Mouse (Mus musculus) heart, adult 2 months (tissue): ENCODE measurements around the gene Sema4g. TPM values are rescaled to one million over a fixed set of nuclear protein-coding genes. Genes with fewer than 3 reads are reported as not detected.
A peak's percentile ranks its signal among the peaks of the same experiment; 100 is the strongest.

Experiments used
- DNase-seq, 2 experiments: peaks; one replicate each; pipeline ENCODE4 v3.0.0; 2021
- H3K27ac ChIP-seq: fragments of 200-600 bp; 2 replicates; pipeline ENCODE4 v1.8.1; 2022
- H3K27me3 ChIP-seq: fragments of 200-500 bp; 2 replicates; pipeline ENCODE4 v1.6.1; 2012; ENCODE audit warnings: mild to moderate bottlenecking, low read length, inconsistent platforms, mixed read lengths; ENCODE audit not compliant: control insufficient read depth, insufficient read depth
- H3K36me3 ChIP-seq: fragments of 200-500 bp; 2 replicates; pipeline ENCODE4 v1.6.1; 2012; ENCODE audit warnings: low read length, inconsistent platforms; ENCODE audit not compliant: control insufficient read depth, insufficient read depth
- H3K4me1 ChIP-seq: fragments of 200-500 bp; 2 replicates; pipeline ENCODE4 v1.6.1; 2011; ENCODE audit warnings: low read length; ENCODE audit not compliant: control insufficient read depth, insufficient read depth
- H3K4me3 ChIP-seq: fragments of 200-600 bp; 2 replicates; pipeline ENCODE4 v1.8.1; 2022
- H3K79me2 ChIP-seq: fragments of 200-500 bp; replicated peaks from 2 replicates; pipeline ENCODE4 v1.6.1; 2012; ENCODE audit warnings: mild to moderate bottlenecking, inconsistent platforms, low read length, moderate library complexity, mixed read lengths; ENCODE audit not compliant: control insufficient read depth, insufficient read depth
- H3K9ac ChIP-seq: fragments of 200-500 bp; 2 replicates; pipeline ENCODE4 v1.6.1; 2012; ENCODE audit warnings: low read depth, mild to moderate bottlenecking, control low read depth, inconsistent platforms, low read length, mixed read lengths
- CTCF ChIP-seq: fragments of 200-600 bp; IDR thresholded peaks from 2 replicates; pipeline ENCODE4 v1.8.1; 2022; ENCODE audit warnings: antibody characterized with exemption, mild to moderate bottlenecking, moderate library complexity
- EP300 ChIP-seq: fragments of 200-500 bp; IDR thresholded peaks from 2 replicates; pipeline ENCODE4 v1.6.1; 2011; ENCODE audit warnings: low read depth, low read length, control low read depth; ENCODE audit not compliant: insufficient read depth
- POLR2A ChIP-seq: fragments of 200-500 bp; IDR thresholded peaks from 2 replicates; pipeline ENCODE4 v1.6.1; 2011; ENCODE audit warnings: mild to moderate bottlenecking, low read depth, low read length, control low read depth; ENCODE audit not compliant: insufficient read depth
- WGBS: fragments of 180-500 bp; shearing (Covaris S2); methylation state at CpG from one replicate; pipeline ENCODE4 v1.1.7; 2018; 5-methylcytosine and 5-hydroxymethylcytosine counted together
- intact Hi-C: fragments of 180-260 bp; cut with DNase I; formaldehyde crosslinking; loops from one replicate; pipeline ENCODE4 v1.15.1; 2025
- polyA plus RNA-seq: library from polyadenylated mRNA; depleted of rRNA; stranded (reverse); fragments of >200 nt; gene quantifications from 2 replicates; pipeline ENCODE4 v1.2.3, GENCODE M21; 2012
- total RNA-seq, 2 experiments: library from RNA; stranded (reverse); gene quantifications; 2 replicates each; pipeline ENCODE4 v1.2.3; 2021

Gene Sema4g
- total and polyA plus RNA-seq, 3 experiments: 0.32 to 0.94 (median 0.37) TPM

GRCm38 (mm10) chr19:45007021-45007420, 18.1 kb downstream of the Sema4g start:
- DNase-seq: peak in 1 of 2 experiments; percentile 11
- Histone ChIP-seq H3K4me1 (peaks cover 3% of the 10 kb centered on the region), H3K9ac (peak overlapping the region; percentile 52), H3K36me3 (peaks cover 4% of the 10 kb centered on the region; the same call in 1 of the 2 replicates), H3K4me3 (peak overlapping the region; percentile 98), H3K79me2 (no peaks in the 10 kb centered on the region), H3K27ac (peak overlapping the region; percentile 76), H3K27me3 (no peaks in the 10 kb centered on the region)
- intact Hi-C loops: no loop called here
- TF ChIP-seq EP300 (no peak), CTCF (no peak), POLR2A (no peak)
- 20% methylated on average over 17 of the region's 17 CpGs for WGBS

GRCm38 (mm10) chr19:45007425-45008191, 18.7 kb downstream of the Sema4g start:
- Histone ChIP-seq H3K4me1 (peaks cover 3% of the 10 kb centered on the region), H3K27ac (no peak overlapping the region), H3K79me2 (no peaks in the 10 kb centered on the region), H3K36me3 (peaks cover 4% of the 10 kb centered on the region; the same call in 1 of the 2 replicates), H3K4me3 (no peak overlapping the region), H3K27me3 (no peaks in the 10 kb centered on the region), H3K9ac (no peak overlapping the region)
- intact Hi-C loops: no loop called here
- TF ChIP-seq CTCF: no peak
- no peak for TF ChIP-seq EP300
- no peak for TF ChIP-seq POLR2A
- DNase-seq: peak in 1 of 2 experiments; percentile 19
- 63% methylated on average over 20 of the region's 20 CpGs for WGBS

GRCm38 (mm10) chr19:45010646-45011045, 21.7 kb downstream of the Sema4g start:
- no peak for DNase-seq
- no peak overlapping the region for H3K4me3 ChIP-seq
- no peaks in the 10 kb centered on the region for H3K27me3 ChIP-seq
- H3K9ac ChIP-seq: no peak overlapping the region
- H3K27ac ChIP-seq: no peak overlapping the region
- H3K4me1 ChIP-seq: peaks cover 6% of the 10 kb centered on the region
- 77% methylated on average over 4 of the region's 4 CpGs for WGBS
- H3K79me2 ChIP-seq: no peaks in the 10 kb centered on the region
- TF ChIP-seq CTCF (no peak), POLR2A (no peak), EP300 (no peak)
- no peaks in the 10 kb centered on the region for H3K36me3 ChIP-seq
- intact Hi-C loops: no loop called here

GRCm38 (mm10) chr19:45012219-45012618, 23.3 kb downstream of the Sema4g start:
- intact Hi-C loops: no loop called here
- Histone ChIP-seq H3K79me2 (no peaks in the 10 kb centered on the region), H3K27ac (no peak overlapping the region), H3K36me3 (no peaks in the 10 kb centered on the region), H3K27me3 (no peaks in the 10 kb centered on the region), H3K4me1 (peaks cover 8% of the 10 kb centered on the region), H3K9ac (no peak overlapping the region), H3K4me3 (no peak overlapping the region)
- 85% methylated on average over 8 of the region's 8 CpGs for WGBS
- TF ChIP-seq EP300: no peak
- no peak for TF ChIP-seq CTCF
- no peak for DNase-seq

- H3K27ac ChIP-seq: no peak overlapping the region
- intact Hi-C loops: loop anchor here (1.0 kb wide), 1 partner anchor 19 kb away; no protein-coding TSS in a partner anchor
- DNase-seq: peak in 1 of 2 experiments; percentile 13
- TF ChIP-seq CTCF (peak; percentile 79), EP300 (no peak), POLR2A (no peak)
- H3K9ac ChIP-seq: no peak overlapping the region
- peaks cover 8% of the 10 kb centered on the region for H3K4me1 ChIP-seq
- 35% methylated on average over 6 of the region's 6 CpGs for WGBS
- no peak overlapping the region for H3K4me3 ChIP-seq
- H3K27me3 ChIP-seq: no peaks in the 10 kb centered on the region
- no peaks in the 10 kb centered on the region for H3K36me3 ChIP-seq
- no peaks in the 10 kb centered on the region for H3K79me2 ChIP-seq
Measured at GRCm38 (mm10) chr19:45012636-45013035, 23.7 kb downstream of the Sema4g start.

GRCm38 (mm10) chr19:45013581-45014225, 24.8 kb downstream of the Sema4g start:
- H3K79me2 ChIP-seq: no peaks in the 10 kb centered on the region
- H3K4me3 ChIP-seq: no peak overlapping the region
- no peaks in the 10 kb centered on the region for H3K27me3 ChIP-seq
- peak overlapping the region; percentile 52; the same call in 1 of the 2 replicates for H3K27ac ChIP-seq
- peaks cover 6% of the 10 kb centered on the region for H3K4me1 ChIP-seq
- WGBS: 76% methylated on average over 6 of the region's 6 CpGs
- no peak for DNase-seq
- H3K36me3 ChIP-seq: no peaks in the 10 kb centered on the region
- intact Hi-C loops: loop anchor here (1.0 kb wide), 1 partner anchor 18 kb away; no protein-coding TSS in a partner anchor
- no peak overlapping the region for H3K9ac ChIP-seq
- TF ChIP-seq POLR2A: no peak
- TF ChIP-seq EP300: 0 out of 2 replicates have a peak, but pooled peaks have one; percentile 15
